Mouse (Mus musculus): ENCODE measurements around the gene Ddr2. TPM values are rescaled to one million over a fixed set of nuclear protein-coding genes. Genes with fewer than 3 reads are reported as not detected.
A peak's percentile ranks its signal among the peaks of the same experiment; 100 is the strongest.

Ddr2 gene
- polyA plus RNA-seq, 1 experiment from 2014 or later: 6.5 TPM

- no peak overlapping the region for H3K27ac ChIP-seq (replicated peaks in 1 of 2; ENCODE audit: control insufficient read depth in 1 of 2, insufficient read depth in 1 of 2, low read depth in 2 of 2, low read length in 2 of 2)
- H3K4me2 ChIP-seq (ENCODE audit: low read length): no peak overlapping the region
- no peak overlapping the region for H3K9ac ChIP-seq (ENCODE audit: low read length)
- WGBS: 72% methylated on average over 4 of the region's 4 CpGs
- H3K4me3 ChIP-seq (ENCODE audit: control insufficient read depth in 1 of 2, insufficient read depth in 1 of 2, low read depth in 1 of 2, low read length in 2 of 2): no peak overlapping the region
- H3K36me3 ChIP-seq (ENCODE audit: control insufficient read depth, insufficient read depth, low read length): no peaks in the 10 kb centered on the region
- H3K27me3 ChIP-seq (ENCODE audit: control insufficient read depth, insufficient read depth, low read length): no peaks in the 10 kb centered on the region
- ATAC-seq (ENCODE audit: insufficient number of reproducible peaks, insufficient read depth, low FRiP score, low read depth): no peak
- no peaks in the 10 kb centered on the region for H3K4me1 ChIP-seq (ENCODE audit: control insufficient read depth in 2 of 2, insufficient read depth in 2 of 2, low read length in 2 of 2)
- H3K9me3 ChIP-seq (ENCODE audit: control insufficient read depth, low read length): no peaks in the 10 kb centered on the region
These were observed 71.2 kb downstream of the Ddr2 start for GRCm38 (mm10) chr1:170039402-170039801.

- no peaks in the 10 kb centered on the region for H3K9me3 ChIP-seq (ENCODE audit: control insufficient read depth, low read length)
- 70% methylated on average over 3 of the region's 3 CpGs for WGBS
- H3K27me3 ChIP-seq (ENCODE audit: control insufficient read depth, insufficient read depth, low read length): no peaks in the 10 kb centered on the region
- no peaks in the 10 kb centered on the region for H3K4me1 ChIP-seq (ENCODE audit: control insufficient read depth in 2 of 2, insufficient read depth in 2 of 2, low read length in 2 of 2)
- H3K4me3 ChIP-seq (ENCODE audit: control insufficient read depth in 1 of 2, insufficient read depth in 1 of 2, low read depth in 1 of 2, low read length in 2 of 2): no peak overlapping the region
- no peak overlapping the region for H3K9ac ChIP-seq (ENCODE audit: low read length)
- H3K4me2 ChIP-seq (ENCODE audit: low read length): no peak overlapping the region
- no peaks in the 10 kb centered on the region for H3K36me3 ChIP-seq (ENCODE audit: control insufficient read depth, insufficient read depth, low read length)
- H3K27ac ChIP-seq (replicated peaks in 1 of 2; ENCODE audit: control insufficient read depth in 1 of 2, insufficient read depth in 1 of 2, low read depth in 2 of 2, low read length in 2 of 2): no peak overlapping the region
- no peak for ATAC-seq (ENCODE audit: insufficient number of reproducible peaks, insufficient read depth, low FRiP score, low read depth)
These were observed 75.0 kb downstream of the Ddr2 start for GRCm38 (mm10) chr1:170035575-170035974.

- Histone ChIP-seq H3K9me3 (ENCODE audit: control insufficient read depth, low read length) (no peaks in the 10 kb centered on the region), H3K36me3 (ENCODE audit: control insufficient read depth, insufficient read depth, low read length) (no peaks in the 10 kb centered on the region), H3K9ac (ENCODE audit: low read length) (no peak overlapping the region), H3K4me1 (ENCODE audit: control insufficient read depth in 2 of 2, insufficient read depth in 2 of 2, low read length in 2 of 2) (no peaks in the 10 kb centered on the region), H3K27ac (replicated peaks in 1 of 2; ENCODE audit: control insufficient read depth in 1 of 2, insufficient read depth in 1 of 2, low read depth in 2 of 2, low read length in 2 of 2) (no peak overlapping the region), H3K4me3 (ENCODE audit: control insufficient read depth in 1 of 2, insufficient read depth in 1 of 2, low read depth in 1 of 2, low read length in 2 of 2) (no peak overlapping the region), H3K4me2 (ENCODE audit: low read length) (no peak overlapping the region), H3K27me3 (ENCODE audit: control insufficient read depth, insufficient read depth, low read length) (no peaks in the 10 kb centered on the region)
- no peak for ATAC-seq (ENCODE audit: insufficient number of reproducible peaks, insufficient read depth, low FRiP score, low read depth)
- WGBS: 90% methylated on average over 4 of the region's 4 CpGs
These were observed 75.6 kb downstream of the Ddr2 start for GRCm38 (mm10) chr1:170034961-170035360.

GRCm38 (mm10) chr1:170031656-170032055 is 78.9 kb downstream of the Ddr2 start:
- Histone ChIP-seq H3K27me3 (ENCODE audit: control insufficient read depth, insufficient read depth, low read length) (no peaks in the 10 kb centered on the region), H3K36me3 (ENCODE audit: control insufficient read depth, insufficient read depth, low read length) (no peaks in the 10 kb centered on the region), H3K9ac (ENCODE audit: low read length) (no peak overlapping the region), H3K9me3 (ENCODE audit: control insufficient read depth, low read length) (no peaks in the 10 kb centered on the region), H3K4me2 (ENCODE audit: low read length) (no peak overlapping the region), H3K4me3 (ENCODE audit: control insufficient read depth in 1 of 2, insufficient read depth in 1 of 2, low read depth in 1 of 2, low read length in 2 of 2) (no peak overlapping the region), H3K27ac (replicated peaks in 1 of 2; ENCODE audit: control insufficient read depth in 1 of 2, insufficient read depth in 1 of 2, low read depth in 2 of 2, low read length in 2 of 2) (no peak overlapping the region), H3K4me1 (ENCODE audit: control insufficient read depth in 2 of 2, insufficient read depth in 2 of 2, low read length in 2 of 2) (no peaks in the 10 kb centered on the region)
- 68% methylated on average over 3 of the region's 3 CpGs for WGBS
- no peak for ATAC-seq (ENCODE audit: insufficient number of reproducible peaks, insufficient read depth, low FRiP score, low read depth)

GRCm38 (mm10) chr1:170014784-170015183 is 95.8 kb downstream of the Ddr2 start:
- Histone ChIP-seq H3K36me3 (ENCODE audit: control insufficient read depth, insufficient read depth, low read length) (no peaks in the 10 kb centered on the region), H3K27ac (replicated peaks in 1 of 2; ENCODE audit: control insufficient read depth in 1 of 2, insufficient read depth in 1 of 2, low read depth in 2 of 2, low read length in 2 of 2) (no peak overlapping the region), H3K4me3 (ENCODE audit: control insufficient read depth in 1 of 2, insufficient read depth in 1 of 2, low read depth in 1 of 2, low read length in 2 of 2) (no peak overlapping the region), H3K4me2 (ENCODE audit: low read length) (no peak overlapping the region), H3K9ac (ENCODE audit: low read length) (no peak overlapping the region), H3K27me3 (ENCODE audit: control insufficient read depth, insufficient read depth, low read length) (no peaks in the 10 kb centered on the region), H3K4me1 (ENCODE audit: control insufficient read depth in 2 of 2, insufficient read depth in 2 of 2, low read length in 2 of 2) (no peaks in the 10 kb centered on the region; a peak in 1 of 4 replicates), H3K9me3 (ENCODE audit: control insufficient read depth, low read length) (peaks cover 35% of the 10 kb centered on the region)
- 89% methylated on average over 3 of the region's 3 CpGs for WGBS
- ATAC-seq (ENCODE audit: insufficient number of reproducible peaks, insufficient read depth, low FRiP score, low read depth): no peak

GRCm38 (mm10) chr1:170010716-170011505 is 99.7 kb downstream of the Ddr2 start:
- no peak overlapping the region for H3K9ac ChIP-seq (ENCODE audit: low read length)
- peaks cover 6% of the 10 kb centered on the region for H3K9me3 ChIP-seq (ENCODE audit: control insufficient read depth, low read length)
- peak overlapping the region in 1 of 2 experiments; percentile 28; a peak in 1 of 4 replicates for H3K27ac ChIP-seq (replicated peaks in 1 of 2; ENCODE audit: control insufficient read depth in 1 of 2, insufficient read depth in 1 of 2, low read depth in 2 of 2, low read length in 2 of 2)
- WGBS: 82% methylated on average over 15 of the region's 15 CpGs
- peaks cover 6 to 11% of the 10 kb centered on the region in 2 experiments for H3K4me1 ChIP-seq (ENCODE audit: control insufficient read depth in 2 of 2, insufficient read depth in 2 of 2, low read length in 2 of 2)
- no peak overlapping the region for H3K4me2 ChIP-seq (ENCODE audit: low read length)
- H3K36me3 ChIP-seq (ENCODE audit: control insufficient read depth, insufficient read depth, low read length): no peaks in the 10 kb centered on the region
- no peak for ATAC-seq (ENCODE audit: insufficient number of reproducible peaks, insufficient read depth, low FRiP score, low read depth)
- H3K4me3 ChIP-seq (ENCODE audit: control insufficient read depth in 1 of 2, insufficient read depth in 1 of 2, low read depth in 1 of 2, low read length in 2 of 2): no peak overlapping the region
- no peaks in the 10 kb centered on the region for H3K27me3 ChIP-seq (ENCODE audit: control insufficient read depth, insufficient read depth, low read length)

GRCm38 (mm10) chr1:170009296-170009695 is 101.3 kb downstream of the Ddr2 start:
- Histone ChIP-seq H3K4me1 (ENCODE audit: control insufficient read depth in 2 of 2, insufficient read depth in 2 of 2, low read length in 2 of 2) (peaks cover 6 to 12% of the 10 kb centered on the region in 2 experiments), H3K4me3 (ENCODE audit: control insufficient read depth in 1 of 2, insufficient read depth in 1 of 2, low read depth in 1 of 2, low read length in 2 of 2) (no peak overlapping the region)
- ATAC-seq (ENCODE audit: insufficient number of reproducible peaks, insufficient read depth, low FRiP score, low read depth): no peak

More at GRCm38 (mm10) chr1:170009296-170009695, 101.3 kb downstream of the Ddr2 start:
- no peaks in the 10 kb centered on the region for H3K9me3 ChIP-seq (ENCODE audit: control insufficient read depth, low read length)
- no peaks in the 10 kb centered on the region for H3K27me3 ChIP-seq (ENCODE audit: control insufficient read depth, insufficient read depth, low read length)
- H3K4me2 ChIP-seq (ENCODE audit: low read length): no peak overlapping the region
- 81% methylated on average over 1 of the region's 1 CpGs for WGBS
- H3K27ac ChIP-seq (replicated peaks in 1 of 2; ENCODE audit: control insufficient read depth in 1 of 2, insufficient read depth in 1 of 2, low read depth in 2 of 2, low read length in 2 of 2): no peak overlapping the region
- H3K9ac ChIP-seq (ENCODE audit: low read length): no peak overlapping the region
- H3K36me3 ChIP-seq (ENCODE audit: control insufficient read depth, insufficient read depth, low read length): no peaks in the 10 kb centered on the region
